Mouse (Mus musculus) yolk sac, embryonic 10.5 days (tissue): ENCODE data around the gene Brat1.

Source experiments
- DNase-seq: peaks from one replicate; pipeline ENCODE4 v3.0.0-alpha.2; 2017; ENCODE audit warnings: low spot score

Brat1 gene

DNA sequence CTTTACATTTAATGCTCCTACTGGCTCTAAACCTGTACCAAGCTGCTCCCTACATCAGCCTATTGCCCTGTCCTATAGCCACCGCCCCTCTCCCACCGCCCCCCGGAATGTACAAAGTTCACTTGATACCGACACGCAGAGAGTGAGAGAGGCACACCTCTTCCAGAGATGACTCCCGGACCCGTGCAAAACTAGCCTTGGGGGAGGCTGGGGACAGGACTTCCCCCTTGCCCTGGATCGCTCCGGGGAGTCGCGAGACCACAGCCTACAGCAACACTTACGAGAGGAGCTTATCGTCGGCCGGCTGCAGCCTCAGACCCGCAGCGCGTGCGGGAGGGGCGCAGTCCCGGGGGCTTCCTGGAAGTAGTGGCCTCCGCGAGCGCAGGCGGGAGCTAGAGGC is 3.1 kb upstream of the Brat1 start:
- DNase-seq, result peak; percentile 90

DNA sequence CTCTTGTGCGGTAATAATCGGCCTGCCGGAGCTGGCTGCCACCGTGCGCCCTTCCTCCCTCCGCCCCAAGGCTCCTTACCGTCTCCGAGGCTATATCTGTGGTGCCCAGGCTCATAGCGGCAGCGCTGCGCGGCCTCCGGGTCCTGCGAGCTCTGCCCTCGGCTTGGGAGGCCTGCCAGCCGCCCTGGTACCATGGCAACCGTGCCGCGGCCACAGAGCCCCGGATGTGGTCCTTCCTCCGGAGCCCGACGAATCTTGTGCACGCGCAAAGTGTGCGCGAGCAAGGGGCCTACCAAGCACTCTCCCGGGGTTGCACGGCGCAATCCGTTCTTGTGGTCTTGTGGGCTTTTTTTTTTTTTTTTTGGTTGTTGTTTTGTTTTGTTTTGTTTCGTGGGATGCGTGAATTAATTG is 2.7 kb upstream of the Brat1 start, which contains the start of gene Iqce:
Gene Iqce, minus strand, starts transcription at position 276 of the 411 bp plus-strand sequence.
- DNase-seq, result peak; percentile 89

DNA sequence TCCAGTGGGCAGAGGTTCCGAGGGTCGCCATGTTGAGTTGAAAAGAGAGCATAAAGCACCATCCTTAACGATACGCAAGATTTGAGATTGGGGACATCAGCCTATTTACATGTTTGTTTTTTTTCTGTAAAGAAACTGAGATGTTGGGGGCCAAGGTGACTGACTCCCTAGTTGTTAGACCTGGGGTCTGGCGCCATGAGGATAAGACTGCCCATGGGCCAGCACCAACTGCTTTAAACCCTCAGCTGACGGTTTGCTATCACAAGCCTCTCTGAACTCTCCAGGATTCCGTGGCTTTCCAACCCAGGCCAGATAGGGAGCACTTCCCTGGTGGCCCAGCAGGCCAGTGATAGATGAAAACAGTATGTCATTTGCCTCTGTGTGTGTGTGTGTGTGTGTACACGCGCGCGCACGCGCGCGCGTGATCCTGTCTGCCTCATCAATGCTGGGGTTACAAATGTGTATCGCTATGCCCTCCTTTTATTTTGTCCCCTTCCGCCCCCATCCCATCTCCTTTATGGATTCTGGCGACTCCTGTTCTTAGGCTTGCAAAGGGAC is 2.1 kb upstream of the Brat1 start:
- peak; percentile 32 for DNase-seq

DNA sequence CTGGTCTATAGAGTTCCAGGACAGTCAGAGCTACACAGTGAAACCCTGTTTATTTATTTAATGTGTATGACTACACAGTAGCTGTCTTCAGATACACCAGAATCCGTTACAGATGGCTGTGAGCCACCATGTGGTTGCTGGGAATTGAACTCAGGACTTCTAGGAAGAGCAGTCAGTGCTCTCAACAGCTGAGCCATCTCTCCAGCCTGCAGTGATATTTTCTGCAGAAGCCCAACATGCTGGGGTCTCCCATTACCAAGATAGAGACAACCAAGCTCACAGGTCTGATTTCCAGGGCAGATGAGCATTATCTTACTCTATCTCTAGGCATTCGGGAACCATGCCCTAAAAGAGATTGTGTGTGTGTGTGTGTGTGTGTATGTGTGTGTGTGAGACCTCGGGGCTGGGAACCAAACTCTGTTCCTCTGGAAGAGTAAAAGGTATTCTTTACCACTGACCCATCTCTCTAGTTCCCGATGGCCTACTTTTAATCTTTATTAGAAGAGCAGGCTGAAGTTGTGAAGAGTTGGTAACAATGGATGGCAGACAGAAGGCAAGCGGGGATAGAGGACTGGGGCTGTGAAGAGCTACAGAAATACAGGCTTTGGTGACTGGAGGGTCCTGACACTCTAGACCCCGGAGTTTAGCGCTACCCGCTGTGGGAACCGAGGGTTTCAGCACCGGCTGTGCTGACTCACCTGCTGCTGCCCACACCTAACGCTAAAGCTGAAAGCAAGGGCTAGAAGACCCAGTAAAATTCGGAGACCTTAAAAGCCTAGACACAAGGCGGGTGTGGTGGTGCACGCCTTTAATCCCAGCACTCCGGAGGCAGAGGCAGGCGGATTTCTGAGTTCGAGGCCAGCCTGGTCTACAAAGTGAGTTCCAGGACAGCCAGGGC is 1.1 kb upstream of the Brat1 start:
- DNase-seq, result peak; percentile 65

DNA sequence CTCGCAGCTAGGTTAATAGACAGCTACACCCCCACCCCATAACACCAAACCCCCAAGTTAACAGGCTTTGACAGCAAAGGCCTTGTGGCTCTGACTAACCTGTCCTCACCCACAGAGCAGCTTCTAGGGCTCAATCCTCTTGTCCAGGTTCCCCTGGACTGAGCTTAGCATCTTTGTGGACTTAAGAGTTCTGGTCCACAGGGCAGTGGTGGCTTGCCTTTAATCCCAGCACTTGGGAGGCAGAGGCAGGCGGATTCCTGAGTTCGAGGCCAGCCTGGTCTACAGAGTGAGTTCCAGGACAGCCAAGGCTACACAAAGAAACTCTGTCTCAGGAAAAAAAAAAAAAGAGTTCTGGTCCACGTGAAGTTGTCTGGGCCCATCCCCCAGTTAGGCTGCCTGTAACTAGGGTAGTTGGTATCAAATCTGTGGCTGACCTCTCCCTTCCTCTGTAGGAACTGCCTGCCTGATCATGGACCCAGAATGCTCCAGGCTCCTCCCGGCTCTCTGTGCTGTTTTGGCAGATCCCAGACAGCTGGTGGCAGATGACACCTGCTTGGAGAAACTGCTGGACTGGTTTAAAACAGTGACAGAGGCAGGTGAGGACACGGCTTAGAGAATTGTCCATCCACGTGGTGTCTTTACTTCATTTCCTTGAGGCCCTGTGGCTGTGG is 825 bp downstream of the Brat1 start:
- peak; percentile 21 for DNase-seq

DNA sequence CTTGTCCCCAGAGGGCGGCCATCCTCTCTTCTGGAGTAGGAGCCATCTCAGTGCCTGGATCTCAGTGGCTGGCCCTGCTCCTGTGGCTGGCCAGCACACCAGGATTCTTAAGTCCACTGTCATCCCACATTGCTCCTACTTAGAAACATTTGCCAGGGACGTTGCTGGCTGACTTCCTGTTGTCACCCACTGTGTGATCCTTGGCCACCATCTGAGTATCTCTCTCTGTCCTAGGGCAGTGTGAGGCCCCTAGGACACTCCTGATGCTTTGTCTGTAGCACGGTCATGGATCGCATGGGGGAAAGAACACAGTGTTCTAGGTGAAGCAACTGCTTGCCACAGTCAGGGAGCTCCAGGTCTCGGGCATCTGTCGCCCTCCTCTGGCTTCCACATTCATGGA is 5.5 kb downstream of the Brat1 start:
- DNase-seq, result no peak

DNA sequence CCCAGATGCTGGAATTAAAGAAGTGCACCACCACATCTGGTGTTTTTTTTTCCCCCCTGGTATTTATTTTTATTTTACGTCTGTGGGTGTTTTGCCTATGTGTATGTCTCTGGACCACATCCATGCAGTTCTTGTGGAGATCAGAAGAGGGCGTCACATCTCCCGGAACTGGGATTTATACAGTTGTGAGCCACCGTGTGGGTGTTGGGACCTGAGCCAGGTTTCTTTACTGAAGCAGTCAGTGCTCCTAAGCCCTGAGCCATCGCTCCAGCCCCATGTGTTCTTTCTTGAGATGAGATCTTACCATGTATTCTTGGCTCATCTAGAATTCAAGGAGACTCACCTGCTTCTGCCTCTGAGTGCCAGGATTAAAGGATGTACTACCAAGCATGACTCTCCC is 6.2 kb downstream of the Brat1 start:
- no peak for DNase-seq

DNA sequence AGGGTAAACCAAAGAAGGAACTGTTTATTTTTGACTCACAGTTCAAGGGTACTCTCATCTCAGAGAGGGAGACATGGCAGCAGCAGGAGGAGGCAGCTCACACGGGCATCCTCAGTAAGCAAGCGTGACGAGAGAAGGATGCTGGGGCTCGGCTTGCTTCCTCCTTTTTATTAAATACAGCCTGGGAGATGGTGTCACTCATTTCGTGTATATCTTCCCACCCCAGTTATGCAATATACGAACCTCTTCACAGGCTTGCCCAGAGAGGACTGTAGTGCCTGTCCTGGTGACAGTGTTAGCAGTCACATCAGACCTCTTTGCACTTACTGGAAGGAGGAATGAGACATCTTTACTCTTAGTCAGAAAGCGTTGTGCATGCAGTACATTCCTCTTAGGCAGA is 16.0 kb downstream of the Brat1 start:
- no peak for DNase-seq

DNA sequence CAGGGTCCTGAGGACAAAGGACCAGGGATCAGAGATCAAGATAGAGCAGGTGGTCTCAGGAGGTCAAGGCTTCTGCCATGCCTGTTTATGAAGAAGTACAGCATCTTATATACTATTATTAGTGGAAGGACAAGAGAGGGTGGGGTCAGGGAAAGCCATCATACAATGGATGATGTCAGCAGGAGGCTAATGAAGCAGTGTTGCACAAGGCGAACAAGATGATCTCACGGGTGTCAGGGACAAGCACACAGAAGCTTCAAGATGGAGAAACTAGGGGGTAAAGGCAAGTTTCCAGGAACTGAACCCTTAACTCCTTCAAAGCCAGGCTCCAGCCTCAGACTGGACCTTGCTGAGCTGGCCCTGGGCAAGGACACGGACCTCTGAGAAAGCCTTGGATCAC is 17.3 kb downstream of the Brat1 start:
- no peak for DNase-seq

DNA sequence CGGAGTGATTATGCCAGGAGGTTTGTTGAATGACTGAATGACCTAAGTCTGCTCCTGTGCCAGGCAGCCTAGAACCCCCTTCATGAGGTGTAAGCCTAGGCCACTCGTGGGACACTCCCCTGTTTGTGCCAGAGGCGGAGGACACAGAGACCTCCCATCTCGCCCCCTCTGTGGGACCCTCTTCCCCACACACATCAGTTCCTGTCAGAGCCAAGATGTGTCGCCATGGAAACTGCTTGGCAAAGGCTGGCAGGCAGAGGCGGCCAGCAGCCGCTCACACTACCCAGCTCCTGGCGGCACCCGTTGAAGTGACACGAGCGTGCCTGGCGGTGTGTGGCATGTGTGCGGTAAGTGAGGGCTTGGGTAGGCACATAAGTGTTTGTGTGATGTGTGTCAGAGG is 19.0 kb downstream of the Brat1 start, which contains the start of gene Amz1:
Gene Amz1, plus strand, starts transcription at position 306 of the 400 bp plus-strand sequence.
- no peak for DNase-seq

DNA sequence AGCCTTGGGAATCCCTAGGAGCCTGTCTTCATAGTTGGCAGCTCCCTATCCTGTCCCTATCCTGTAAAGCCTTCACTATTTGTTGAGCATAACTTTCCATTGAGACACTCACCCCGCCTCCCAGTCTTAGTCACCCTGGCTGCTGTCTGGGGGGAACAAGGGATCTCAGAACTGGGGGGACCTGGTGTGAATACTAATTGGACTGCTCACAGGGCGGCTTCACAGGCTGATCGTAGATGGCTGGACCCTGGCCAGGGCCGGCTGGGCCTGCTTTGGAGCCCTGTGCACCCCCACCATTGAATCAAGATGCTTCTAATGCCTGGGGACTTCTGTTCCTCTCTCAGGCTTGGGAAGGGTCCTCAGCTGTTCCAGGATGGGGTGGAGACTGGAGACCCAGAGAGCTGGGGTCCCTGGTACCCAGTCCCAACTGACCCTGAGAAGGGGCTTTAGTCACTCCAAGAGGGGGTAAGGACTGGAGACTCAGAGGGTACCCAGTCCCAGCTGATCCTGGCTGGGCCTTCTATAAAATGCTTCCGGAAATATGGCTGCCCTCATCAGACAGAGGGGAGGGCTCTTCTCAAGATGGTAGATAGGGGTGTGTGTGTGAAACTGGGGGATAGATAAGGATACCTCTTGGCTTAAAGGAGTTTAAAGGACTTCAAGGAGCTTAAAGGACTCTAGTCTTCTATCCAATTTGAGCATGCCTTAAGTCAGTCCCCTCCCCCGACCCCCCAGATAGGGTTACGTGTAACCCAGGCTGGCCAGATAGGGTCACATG is 21.4 kb downstream of the Brat1 start:
- no peak for DNase-seq

DNA sequence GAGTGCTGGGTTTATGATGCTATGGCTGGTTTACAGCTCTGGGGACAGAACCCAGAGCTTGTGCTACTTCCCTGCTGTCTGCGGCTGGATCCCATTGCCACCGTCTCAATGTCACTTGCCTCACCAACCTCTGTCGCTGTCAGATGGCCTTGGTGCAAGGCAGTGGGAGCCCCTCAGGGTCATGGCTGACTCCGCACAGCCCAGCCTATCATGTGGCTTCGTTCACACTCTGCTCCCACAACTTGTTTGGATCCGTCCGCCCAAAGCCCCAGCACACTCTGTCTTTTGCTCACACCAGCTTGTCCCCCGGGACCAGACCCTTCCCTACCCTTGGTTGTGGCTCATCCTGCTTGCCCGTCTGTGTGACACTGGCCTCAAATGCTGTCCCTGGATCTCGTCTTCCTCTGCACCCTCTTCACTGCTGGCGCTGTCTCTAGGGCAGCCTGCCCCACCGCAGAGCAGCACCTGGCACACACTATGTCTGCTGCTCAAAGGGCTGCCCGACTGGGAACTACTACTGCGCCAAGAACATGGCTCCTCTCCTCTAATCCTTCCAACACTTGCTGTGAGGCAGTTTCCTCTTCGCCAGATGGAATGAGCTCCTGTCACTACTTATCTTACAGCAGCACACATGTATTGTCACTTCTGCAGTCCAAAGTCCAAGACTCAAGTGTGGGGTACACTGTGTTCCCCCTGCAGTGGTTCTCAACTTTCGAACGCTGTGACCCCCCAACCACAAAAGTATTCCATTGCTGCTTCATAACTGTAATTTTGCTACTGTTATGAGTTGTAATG is 22.3 kb downstream of the Brat1 start:
- no peak for DNase-seq

DNA sequence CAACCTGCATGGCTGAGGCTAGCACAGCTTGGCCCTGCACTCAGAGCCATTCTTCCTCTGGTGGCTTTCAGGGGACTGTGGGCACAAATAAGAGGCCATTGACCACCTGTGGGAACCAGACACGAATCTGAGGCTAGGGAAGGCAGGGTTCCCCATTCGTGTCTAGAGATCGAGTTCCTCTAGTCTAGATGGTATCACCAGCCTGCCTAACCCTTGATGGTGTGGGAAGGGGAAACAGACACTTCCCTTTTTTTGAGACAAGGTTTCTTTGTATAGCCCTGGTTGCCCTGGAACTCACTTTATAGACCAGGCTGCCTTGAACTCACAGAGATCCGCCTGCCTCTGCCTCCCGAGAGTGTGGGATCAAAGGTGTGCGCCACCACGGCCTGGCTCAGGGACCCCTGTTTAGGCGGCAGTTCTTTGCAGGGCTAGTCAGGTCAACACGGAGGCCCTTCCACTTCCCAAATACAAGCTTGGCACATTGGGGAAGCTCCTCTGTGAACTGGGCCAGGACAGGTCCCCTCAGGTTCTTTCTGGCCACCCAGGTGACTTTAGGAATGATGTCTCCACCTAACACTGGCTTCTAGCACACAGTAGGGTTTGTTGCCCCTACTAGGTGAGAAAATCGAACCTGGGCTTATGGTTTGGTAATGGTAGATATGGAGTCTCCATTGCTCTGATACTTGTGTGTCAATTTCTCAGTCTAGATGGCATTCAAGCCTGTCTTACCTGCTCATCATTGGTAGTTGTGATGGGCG is 26.4 kb downstream of the Brat1 start:
- DNase-seq, result no peak

DNA sequence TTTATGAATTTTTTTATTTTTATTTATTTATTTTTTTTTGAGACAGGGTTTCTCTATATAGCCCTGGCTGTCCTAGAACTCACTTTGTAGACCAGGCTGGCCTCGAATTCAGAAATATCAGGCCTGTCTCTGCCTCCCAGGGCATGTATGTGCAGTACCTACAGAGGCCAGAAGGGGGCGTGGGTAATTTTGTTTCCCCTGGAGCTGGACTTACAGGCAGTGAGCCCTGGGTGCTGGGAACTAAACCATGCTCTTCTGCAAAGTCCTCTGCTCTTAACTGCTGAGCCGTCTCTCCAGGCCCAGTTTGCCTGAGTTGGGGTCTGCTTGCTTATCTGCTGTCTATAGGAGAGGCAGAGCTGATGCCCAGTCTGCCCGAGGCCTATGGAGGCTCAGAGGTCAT is 27.4 kb downstream of the Brat1 start:
- no peak for DNase-seq

DNA sequence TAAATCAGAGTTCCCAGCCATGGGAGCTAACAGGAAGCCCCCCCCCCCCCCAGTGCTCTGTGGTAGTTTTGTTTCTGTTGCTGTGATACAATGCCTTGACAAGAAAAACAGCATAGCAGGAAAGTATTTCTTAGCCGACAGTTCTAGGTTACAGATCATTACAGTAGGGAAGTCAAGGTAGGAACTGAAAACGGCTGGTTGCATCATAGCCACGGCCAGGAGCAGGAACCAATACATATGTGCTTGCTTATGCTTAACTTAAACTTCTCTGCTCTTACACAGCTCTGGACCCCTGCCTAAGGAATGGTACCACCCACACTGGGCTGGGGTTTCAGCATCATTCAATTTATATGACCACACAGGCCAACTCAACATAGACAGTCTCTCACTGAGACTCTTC is 28.5 kb downstream of the Brat1 start:
- DNase-seq, result no peak

DNA sequence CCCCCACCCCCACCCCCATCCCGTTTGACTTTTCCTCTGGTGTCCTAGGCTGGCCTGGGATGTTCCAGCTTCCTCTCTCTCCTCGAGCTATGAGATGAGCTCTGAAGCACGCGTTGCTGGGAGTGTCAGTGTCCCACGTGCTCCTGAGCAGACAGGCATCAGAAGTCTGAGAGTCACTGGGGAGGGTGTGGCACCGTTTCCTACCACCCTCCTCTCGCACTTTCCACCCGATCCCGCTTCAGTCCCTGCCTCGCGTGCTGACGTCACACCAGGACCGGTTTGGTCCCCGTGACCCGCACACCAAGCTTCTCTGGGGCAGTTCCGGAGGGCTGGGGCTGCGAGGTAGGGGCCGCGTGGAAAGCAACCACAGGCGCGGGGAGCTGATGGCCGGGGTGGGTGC is 30.5 kb downstream of the Brat1 start:
- DNase-seq, result no peak

DNA sequence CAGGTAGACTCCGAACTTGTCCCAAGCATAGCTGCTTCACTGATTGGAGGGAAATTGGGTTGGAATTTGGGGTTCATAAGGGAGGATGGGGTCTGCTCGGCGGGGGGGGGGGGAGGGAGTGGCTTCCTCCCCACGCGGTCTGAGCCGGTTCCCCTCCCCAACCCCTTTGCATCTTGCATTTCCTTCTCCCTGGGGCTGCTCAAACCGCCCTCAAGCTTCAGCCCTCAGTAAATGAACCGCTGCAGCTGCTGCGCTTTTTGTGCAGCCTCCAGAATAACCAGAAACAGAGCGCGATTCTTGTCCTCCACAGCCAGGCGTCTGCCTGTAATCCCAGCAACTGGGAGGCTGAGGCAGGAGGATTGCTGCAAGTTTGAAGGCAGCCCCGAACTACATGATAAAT is 31.4 kb downstream of the Brat1 start:
- DNase-seq, result no peak

DNA sequence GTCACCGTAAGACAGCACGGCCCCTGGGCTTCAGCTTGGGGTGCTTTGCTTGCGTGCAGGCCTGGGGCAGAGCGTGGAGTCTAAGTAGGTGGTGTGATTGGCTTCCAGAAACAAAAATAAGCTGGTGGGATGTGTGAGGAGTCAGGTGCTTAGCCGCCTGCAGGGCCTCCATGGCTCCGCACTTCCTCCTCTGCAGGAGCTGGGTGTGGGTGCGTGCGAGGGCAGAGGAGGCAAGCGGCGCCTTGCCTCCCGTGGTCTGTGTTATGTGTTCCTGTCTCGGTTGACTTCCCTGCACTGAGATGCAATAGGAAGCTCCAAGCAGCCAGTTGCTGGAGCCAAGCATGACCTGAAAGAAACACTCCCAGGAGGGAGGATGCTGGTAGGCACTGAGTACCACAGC is 35.0 kb downstream of the Brat1 start:
- no peak for DNase-seq

DNA sequence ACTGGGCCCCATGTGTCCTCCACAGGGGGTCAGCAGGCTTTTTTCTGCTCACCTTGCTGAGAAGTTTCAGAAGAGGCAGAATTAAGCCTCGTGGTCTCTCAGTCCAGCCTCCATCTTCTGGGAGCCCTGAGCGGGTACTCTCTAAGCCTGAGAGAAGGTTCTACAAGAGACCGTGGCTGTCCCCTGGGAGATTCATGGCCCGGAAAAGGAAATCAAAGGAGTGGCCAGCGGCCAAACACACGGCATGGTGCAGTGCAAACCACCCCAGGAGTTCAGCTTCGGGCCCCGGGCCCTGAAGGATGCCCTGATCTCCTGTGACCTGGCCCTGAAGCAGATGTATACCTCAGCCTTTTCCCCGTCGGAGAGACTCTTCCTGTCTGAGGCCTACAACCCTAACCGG is 36.2 kb downstream of the Brat1 start:
- DNase-seq, result no peak

DNA sequence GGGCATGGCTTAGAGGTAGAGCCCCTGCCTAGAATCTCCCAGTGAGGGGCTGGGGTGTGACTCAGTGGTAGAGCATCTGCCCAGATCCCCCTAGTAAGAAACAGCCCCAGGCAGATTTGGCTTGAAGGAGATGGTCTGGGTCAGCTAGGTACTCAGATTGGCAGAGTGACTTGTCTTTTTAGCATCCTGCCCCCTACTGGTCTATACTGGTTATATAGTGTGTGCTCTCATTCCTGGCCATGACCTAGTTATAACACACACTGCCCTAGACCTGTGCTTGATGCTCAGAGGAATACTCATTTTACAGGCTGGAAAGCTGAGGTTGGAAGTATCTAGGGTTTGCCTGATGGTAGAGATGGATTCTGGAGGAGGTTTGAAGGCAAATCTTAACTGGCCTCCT is 37.1 kb downstream of the Brat1 start:
- no peak for DNase-seq

DNA sequence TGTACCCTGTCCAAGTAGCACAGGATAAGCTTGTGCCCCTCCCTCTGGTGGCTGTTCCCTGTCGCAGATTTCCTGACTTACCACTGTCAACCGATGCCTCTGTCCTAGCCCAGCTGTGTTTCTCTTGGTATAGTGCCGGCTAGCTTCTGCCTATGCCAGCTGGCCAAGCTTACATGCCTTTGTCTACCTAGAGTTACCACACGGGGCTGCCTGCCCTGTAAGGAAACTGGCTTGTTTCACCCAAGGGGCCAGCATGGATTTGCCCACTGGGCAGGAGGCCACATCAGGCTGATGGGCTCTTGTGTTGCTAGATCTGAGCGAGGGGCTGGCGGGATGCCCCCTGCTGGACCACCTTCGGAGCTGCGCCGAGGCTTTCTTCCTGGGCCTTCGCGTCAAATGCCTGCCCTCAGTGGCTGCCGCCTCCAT is 38.9 kb downstream of the Brat1 start:
- DNase-seq, result no peak
